Mouse (Mus musculus): ENCODE measurements around the gene Gm3139. TPM values are rescaled to one million over a fixed set of nuclear protein-coding genes. Genes with fewer than 3 reads are reported as not detected.
"Not testable (repeated sequence)": the region's sequence is repeated elsewhere in the genome, so short reads cannot be mapped to it uniquely, and the experiment has no call there.

Gene Gm3139
- polyA plus RNA-seq (2015; fragmentation: Nextera tagmentation; extraction: Ambion mirVana) = not detected in 2 replicates

DNA sequence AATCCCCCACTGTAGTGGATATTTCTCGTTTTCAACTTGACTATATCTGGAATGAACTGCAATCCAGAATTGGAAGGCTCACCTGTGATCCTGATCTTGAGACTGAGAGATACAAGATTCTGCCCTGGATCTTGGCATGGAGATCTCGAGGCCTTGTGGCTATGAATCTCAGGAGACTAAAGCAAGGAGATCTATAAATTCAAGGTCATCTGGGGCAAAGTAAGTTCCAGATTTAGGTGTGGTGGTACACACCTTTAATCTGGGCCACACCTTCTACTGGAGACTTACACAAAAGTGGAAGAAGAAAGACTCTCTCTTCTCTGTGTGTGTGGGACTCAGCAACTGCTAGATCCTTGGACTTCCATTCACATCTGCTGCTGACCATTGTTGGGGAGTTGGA is at the start of gene Gm3139:
Gm3139 (plus strand) TSS at position 301 of the 400 bp plus-strand sequence.
- not testable (repeated sequence) for ATAC-seq (replicated peaks; ENCODE audit: low FRiP score); H3K4me1 ChIP-seq; H3K9me3 ChIP-seq (replicated peaks); H3K4me2 ChIP-seq; H3K27me3 ChIP-seq; H3K4me3 ChIP-seq (replicated peaks); H3K36me3 ChIP-seq; H3K9ac ChIP-seq; H3K27ac ChIP-seq
- no CpG with 5 or more reads among the region's 2 CpGs for WGBS

Other genes starting within 250 kb of the Gm3139 start
- gene A430089I19Rik, start 219.5 kb upstream of the Gm3139 start, polyA plus RNA-seq (2015; fragmentation: Nextera tagmentation; extraction: Ambion mirVana) = not detected in 2 replicates
- gene Gm6502, start 211.9 kb upstream of the Gm3139 start, polyA plus RNA-seq (2015; fragmentation: Nextera tagmentation; extraction: Ambion mirVana) = not detected in 2 replicates
- not detected in 2 replicates for gene AA792892, start 186.5 kb upstream of the Gm3139 start, polyA plus RNA-seq (2015; fragmentation: Nextera tagmentation; extraction: Ambion mirVana)
- not detected in 2 replicates for gene Gm7682, start 80.5 kb upstream of the Gm3139 start, polyA plus RNA-seq (2015; fragmentation: Nextera tagmentation; extraction: Ambion mirVana)
- not detected in 2 replicates for gene Gm3147, start 90.1 kb downstream of the Gm3139 start, polyA plus RNA-seq (2015; fragmentation: Nextera tagmentation; extraction: Ambion mirVana)
- not detected in 2 replicates for gene Gm6509, start 97.7 kb downstream of the Gm3139 start, polyA plus RNA-seq (2015; fragmentation: Nextera tagmentation; extraction: Ambion mirVana)
- gene Gm6205, start 122.1 kb downstream of the Gm3139 start, polyA plus RNA-seq (2015; fragmentation: Nextera tagmentation; extraction: Ambion mirVana) = not detected in 2 replicates

Measured in kidney, embryonic 15.5 days (tissue).